Mouse (Mus musculus) adipocyte (in vitro differentiated cells): ENCODE results near the gene Tcf7l1.

Experiments used
- DNase-seq: peaks from one replicate; pipeline ENCODE4 v3.0.0-alpha.2; 2016; ENCODE audit warnings: low spot score

Tcf7l1 gene

GRCm38 (mm10) chr6:72698559-72698958 is 90.5 kb downstream of the Tcf7l1 start:
- DNase-seq = no peak

GRCm38 (mm10) chr6:72696601-72697335 is 92.3 kb downstream of the Tcf7l1 start:
- DNase-seq = no peak

DNA sequence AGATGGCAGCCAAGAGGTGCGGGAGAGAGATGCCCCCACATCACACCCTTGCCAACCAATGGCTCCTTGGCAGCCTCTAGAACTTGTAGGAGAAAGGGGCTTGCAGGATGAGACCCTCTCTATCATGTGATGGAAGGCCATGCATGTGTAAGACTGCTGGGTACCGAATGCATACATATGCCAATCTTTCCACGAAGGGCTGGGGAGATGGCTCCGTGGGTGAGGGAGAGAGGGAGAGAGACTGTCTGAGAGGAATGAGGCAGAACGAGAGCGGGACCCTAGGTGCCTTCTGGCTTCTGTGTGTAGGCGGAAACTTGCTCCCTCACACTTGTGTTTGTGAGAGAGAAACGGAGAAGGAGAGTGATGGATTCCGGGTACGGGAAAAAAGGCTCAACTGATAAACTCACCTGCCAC is 94.3 kb downstream of the Tcf7l1 start:
- no peak for DNase-seq

DNA sequence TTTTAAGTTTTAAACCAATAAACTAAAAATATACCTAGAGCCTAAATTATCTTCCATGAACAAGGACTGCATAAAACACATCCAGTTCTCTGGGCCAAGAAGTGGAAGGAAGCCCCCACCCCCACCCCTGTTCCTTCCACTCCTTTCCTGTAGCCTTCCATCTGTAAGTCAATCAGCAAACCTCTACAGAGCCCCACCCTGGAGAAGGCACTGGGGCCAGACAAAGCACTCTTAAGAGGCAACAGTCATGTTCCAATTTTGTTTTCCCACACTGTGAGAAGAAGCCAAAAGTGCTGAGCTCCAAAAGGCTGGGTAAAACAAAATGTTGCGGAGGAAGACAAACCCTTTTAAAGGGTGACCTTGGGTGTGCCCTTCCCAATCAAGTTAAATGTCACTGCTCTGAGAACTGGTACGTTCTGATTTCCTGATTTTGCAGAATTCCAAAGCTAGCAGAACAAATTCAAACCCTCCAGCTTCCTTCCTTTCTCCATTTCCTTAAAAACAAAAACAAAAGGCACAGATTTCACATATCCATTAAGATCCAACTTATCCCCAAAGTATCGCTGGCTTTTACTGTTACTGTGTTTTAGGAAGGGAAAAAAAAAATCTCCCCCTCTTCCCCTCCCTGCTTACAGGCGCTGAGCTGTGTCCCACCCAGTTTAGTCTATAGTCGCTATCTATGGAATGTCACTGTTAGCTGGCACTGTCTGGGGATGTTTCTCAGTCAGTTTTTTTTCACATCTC is 94.8 kb downstream of the Tcf7l1 start:
- peak; percentile 50 for DNase-seq

- DNase-seq = no peak
Observed at GRCm38 (mm10) chr6:72692469-72692868, 96.6 kb downstream of the Tcf7l1 start.

DNA sequence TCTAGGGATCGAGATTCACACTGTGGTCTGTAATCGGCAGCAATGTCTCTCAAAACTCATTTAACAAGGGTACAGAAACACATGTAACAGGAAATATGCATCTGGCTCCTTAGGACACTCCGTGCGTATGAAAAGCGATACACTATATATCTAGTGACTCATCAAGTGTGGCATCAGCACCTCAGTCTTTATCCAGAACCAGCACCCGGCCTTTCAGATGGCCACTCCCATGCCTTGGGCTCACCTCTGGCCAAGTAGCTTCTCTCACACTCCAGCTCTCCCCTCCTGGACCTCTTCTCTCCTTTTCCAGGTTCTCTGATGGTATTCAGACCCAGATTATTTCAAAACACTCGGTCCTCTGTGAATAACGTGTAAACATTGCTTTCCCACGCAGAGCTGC is 97.5 kb downstream of the Tcf7l1 start:
- peak; percentile 87 for DNase-seq

GRCm38 (mm10) chr6:72690595-72690994 is 98.5 kb downstream of the Tcf7l1 start:
- no peak for DNase-seq

- peak; percentile 82 for DNase-seq
Observed at GRCm38 (mm10) chr6:72690001-72690400, 99.1 kb downstream of the Tcf7l1 start.

GRCm38 (mm10) chr6:72689046-72689445 is 100.0 kb downstream of the Tcf7l1 start:
- no peak for DNase-seq

DNA sequence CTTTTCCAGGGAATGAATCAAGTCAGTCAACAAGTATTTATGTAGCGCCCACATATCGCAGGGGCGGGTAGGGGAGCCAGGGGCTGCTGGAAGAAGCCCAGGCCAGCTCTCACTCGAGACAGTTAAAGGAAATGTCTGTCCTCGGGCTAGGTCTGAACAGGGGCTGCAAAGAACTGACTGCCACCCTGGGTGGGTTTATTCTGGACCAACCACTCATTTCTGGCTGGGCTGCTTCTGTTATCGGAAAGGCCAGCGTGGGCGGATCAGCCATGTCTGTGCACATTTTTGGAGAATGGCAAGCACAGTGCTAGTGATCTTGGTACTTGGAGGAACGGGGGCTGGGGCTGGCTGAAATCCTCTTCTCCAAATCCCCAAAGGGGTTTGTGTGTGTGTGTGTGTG is 103.9 kb downstream of the Tcf7l1 start:
- no peak for DNase-seq

GRCm38 (mm10) chr6:72684260-72684805 is 104.7 kb downstream of the Tcf7l1 start:
- DNase-seq = no peak

- no peak for DNase-seq
Observed at GRCm38 (mm10) chr6:72682238-72682637, 106.8 kb downstream of the Tcf7l1 start.

- DNase-seq = no peak
Observed at GRCm38 (mm10) chr6:72680936-72681335, 108.1 kb downstream of the Tcf7l1 start.

GRCm38 (mm10) chr6:72678631-72679030 is 110.4 kb downstream of the Tcf7l1 start:
- peak; percentile 53 for DNase-seq

- DNase-seq = peak; percentile 44
Observed at GRCm38 (mm10) chr6:72677510-72678220, 111.4 kb downstream of the Tcf7l1 start.

GRCm38 (mm10) chr6:72677079-72677478 is 112.0 kb downstream of the Tcf7l1 start:
- no peak for DNase-seq

DNA sequence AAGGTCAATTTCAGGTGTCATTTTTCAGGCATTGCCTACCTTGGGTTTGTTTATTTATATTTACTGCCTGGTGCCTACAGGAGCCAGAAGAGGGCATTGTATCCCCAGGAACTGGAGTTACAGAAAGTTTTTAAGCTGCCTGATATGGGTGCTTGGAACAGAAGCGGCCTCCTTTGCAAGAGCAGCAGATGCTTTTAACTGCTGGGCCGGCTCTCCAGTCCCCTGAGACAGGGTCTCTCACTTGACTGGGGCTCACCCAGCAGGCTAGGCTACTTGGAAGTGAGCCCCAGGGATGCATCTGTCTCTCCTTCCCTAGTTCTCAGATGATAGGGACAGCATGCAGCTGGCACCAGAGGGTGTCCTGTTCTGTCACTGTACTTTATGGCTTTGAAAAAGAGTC is 112.7 kb downstream of the Tcf7l1 start:
- DNase-seq = no peak

GRCm38 (mm10) chr6:72673751-72674150 is 115.3 kb downstream of the Tcf7l1 start:
- no peak for DNase-seq

DNA sequence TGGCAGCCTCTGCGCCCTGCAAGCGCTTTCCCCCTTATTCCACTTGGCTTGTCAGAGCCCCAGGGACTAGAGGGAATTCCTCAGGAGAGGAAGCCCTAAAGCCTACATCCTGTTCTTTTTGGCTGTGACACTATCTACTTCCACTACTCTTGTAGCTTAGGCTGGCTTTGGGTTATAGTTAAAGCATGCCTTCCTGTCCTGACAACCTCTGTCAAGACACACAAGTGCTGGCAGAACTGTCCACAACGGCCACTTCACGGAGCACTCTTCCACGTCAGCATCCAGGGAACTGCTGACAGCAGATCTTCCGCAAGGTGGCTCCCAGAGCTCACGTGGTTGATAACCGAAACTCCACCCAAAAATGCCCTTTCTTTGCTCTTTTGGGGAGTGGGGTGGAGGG is 117.9 kb downstream of the Tcf7l1 start:
- peak; percentile 84 for DNase-seq

DNA sequence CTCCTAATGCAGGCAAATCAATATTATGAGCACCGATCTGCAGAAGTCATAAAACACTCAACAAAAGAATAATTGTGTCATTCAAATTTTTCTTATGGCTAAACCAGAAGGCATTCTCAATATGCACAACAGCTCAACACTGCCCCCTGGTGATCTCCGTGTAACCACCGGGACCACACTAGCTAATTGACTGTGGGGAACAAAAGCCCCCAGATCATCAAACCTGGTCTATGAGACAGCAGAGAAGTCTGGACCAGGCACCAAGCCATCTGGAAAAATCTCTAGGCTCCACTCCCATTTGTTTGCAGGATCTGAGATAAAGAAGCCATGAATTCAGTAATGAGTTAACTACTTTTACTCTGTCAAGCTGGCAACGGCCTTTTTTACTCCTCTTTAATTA is 122.0 kb downstream of the Tcf7l1 start:
- DNase-seq = peak; percentile 84

GRCm38 (mm10) chr6:72664290-72664689 is 124.8 kb downstream of the Tcf7l1 start:
- no peak for DNase-seq

- DNase-seq = peak; percentile 62
Observed at GRCm38 (mm10) chr6:72663000-72663399, 126.1 kb downstream of the Tcf7l1 start.

DNA sequence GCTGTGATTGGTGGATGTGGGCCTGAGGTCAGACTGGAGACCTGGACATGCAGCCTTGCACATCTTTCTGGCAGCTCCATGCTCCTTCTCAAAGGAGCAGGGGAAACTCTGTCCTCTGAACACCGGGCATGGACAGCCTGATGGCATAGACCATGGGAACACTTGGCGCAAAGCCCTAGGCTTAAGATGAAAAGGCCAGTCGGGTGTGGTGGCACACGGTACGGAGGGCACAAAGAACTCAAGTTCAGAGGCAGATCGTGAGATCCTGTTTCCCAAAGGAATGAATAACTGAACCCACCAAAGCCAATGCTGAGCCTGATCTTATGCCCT is 128.7 kb downstream of the Tcf7l1 start:
- DNase-seq = no peak
